Mouse (Mus musculus) lung, embryonic 16.5 days (tissue): ENCODE results near the gene Ttyh3. TPM values are rescaled to one million over a fixed set of nuclear protein-coding genes. Genes with fewer than 3 reads are reported as not detected.

Experiments used
- ATAC-seq: fragments of 200-750 bp; cut with Nextera tagmentation; 2 replicates; pipeline ENCODE4 v1.8.0; 2017; ENCODE audit warnings: low read depth, mild to moderate bottlenecking, moderate library complexity
- H3K27ac ChIP-seq: fragments of 300-500 bp; sonication (generic); 2 replicates; pipeline ENCODE4 v1.5.1; 2014; ENCODE audit warnings: mild to moderate bottlenecking, control low read depth, low read length
- H3K27me3 ChIP-seq: fragments of 300-500 bp; sonication (generic); 2 replicates; pipeline ENCODE4 v1.6.1; 2014; ENCODE audit warnings: low read depth, low read length, mixed read lengths; ENCODE audit not compliant: control insufficient read depth, insufficient read depth
- H3K36me3 ChIP-seq: fragments of 300-500 bp; sonication (generic); 2 replicates; pipeline ENCODE4 v1.6.1; 2014; ENCODE audit warnings: low read length; ENCODE audit not compliant: control insufficient read depth, insufficient read depth
- H3K4me1 ChIP-seq: fragments of 300-500 bp; sonication (generic); replicated peaks from 2 replicates; pipeline ENCODE4 v1.6.1; 2014; ENCODE audit warnings: low read length, mixed read lengths; ENCODE audit not compliant: control insufficient read depth, insufficient read depth
- H3K4me2 ChIP-seq: fragments of 300-500 bp; sonication (generic); 2 replicates; pipeline ENCODE4 v1.6.1; 2014; ENCODE audit warnings: low read depth, low read length, control low read depth
- H3K4me3 ChIP-seq: fragments of 300-500 bp; sonication (generic); 2 replicates; pipeline ENCODE4 v1.5.1; 2014; ENCODE audit warnings: mild to moderate bottlenecking, low read length, control low read depth
- H3K9ac ChIP-seq: fragments of 300-500 bp; sonication (generic); 2 replicates; pipeline ENCODE4 v1.6.1; 2014; ENCODE audit warnings: low read length, control low read depth
- H3K9me3 ChIP-seq: fragments of 300-500 bp; sonication (generic); 2 replicates; pipeline ENCODE4 v1.6.1; 2016; ENCODE audit warnings: low read length; ENCODE audit not compliant: control insufficient read depth
- WGBS: fragments of 180-500 bp; shearing (Covaris S2); extraction: QIAGEN DNeasy Blood & Tissue Kit; methylation state at CpG from one replicate; pipeline ENCODE4 v1.1.7; 2014; 5-methylcytosine and 5-hydroxymethylcytosine counted together
- polyA plus RNA-seq: library from polyadenylated mRNA; unstranded; fragments of >200 nt; fragmentation: Nextera tagmentation; extraction: Ambion mirVana; gene quantifications from 2 replicates; pipeline ENCODE4 v1.2.1, GENCODE M21; 2015

The Ttyh3 gene
- polyA plus RNA-seq, 1 experiment from 2014 or later, result 29.4 TPM

- no peaks in the 10 kb centered on the region for H3K36me3 ChIP-seq
- H3K27ac ChIP-seq, result no peak overlapping the region
- no peak overlapping the region for H3K9ac ChIP-seq
- peaks cover 11% of the 10 kb centered on the region for H3K4me1 ChIP-seq
- H3K4me3 ChIP-seq, result no peak overlapping the region
- no peak overlapping the region for H3K4me2 ChIP-seq
- H3K27me3 ChIP-seq, result peaks cover 17% of the 10 kb centered on the region
- H3K9me3 ChIP-seq, result no peaks in the 10 kb centered on the region
- WGBS, result 64% methylated on average over 12 of the region's 12 CpGs
- ATAC-seq, result no peak
These were observed 47.1 kb downstream of the Ttyh3 start for GRCm38 (mm10) chr5:140601712-140602111.

GRCm38 (mm10) chr5:140599939-140600338 is 48.9 kb downstream of the Ttyh3 start:
- Histone ChIP-seq H3K9me3 (no peaks in the 10 kb centered on the region), H3K4me1 (peaks cover 10% of the 10 kb centered on the region), H3K9ac (no peak overlapping the region), H3K4me2 (no peak overlapping the region), H3K36me3 (no peaks in the 10 kb centered on the region), H3K27ac (no peak overlapping the region), H3K4me3 (no peak overlapping the region), H3K27me3 (no peaks in the 10 kb centered on the region; the same call in 1 of the 2 replicates)
- no peak for ATAC-seq
- WGBS, result 61% methylated on average over 5 of the region's 5 CpGs

- no peaks in the 10 kb centered on the region for H3K36me3 ChIP-seq
- H3K9me3 ChIP-seq, result no peaks in the 10 kb centered on the region
- no peaks in the 10 kb centered on the region; the same call in 1 of the 2 replicates for H3K27me3 ChIP-seq
- no peak overlapping the region for H3K4me2 ChIP-seq
- no peak overlapping the region for H3K9ac ChIP-seq
- H3K4me3 ChIP-seq, result no peak overlapping the region
- ATAC-seq, result no peak
- WGBS, result 75% methylated on average over 4 of the region's 4 CpGs
- H3K27ac ChIP-seq, result no peak overlapping the region
- H3K4me1 ChIP-seq, result peaks cover 10% of the 10 kb centered on the region
These were observed 51.0 kb downstream of the Ttyh3 start for GRCm38 (mm10) chr5:140597787-140598186.

- Histone ChIP-seq H3K4me3 (no peak overlapping the region), H3K9me3 (no peaks in the 10 kb centered on the region), H3K36me3 (no peaks in the 10 kb centered on the region), H3K4me1 (peaks cover 10% of the 10 kb centered on the region), H3K9ac (no peak overlapping the region), H3K27me3 (no peaks in the 10 kb centered on the region; the same call in 1 of the 2 replicates), H3K4me2 (no peak overlapping the region), H3K27ac (peak overlapping the region; percentile 64)
- 27% methylated on average over 18 of the region's 18 CpGs for WGBS
- ATAC-seq, result peak; percentile 73
These were observed 51.8 kb downstream of the Ttyh3 start for GRCm38 (mm10) chr5:140596927-140597588.

- Histone ChIP-seq H3K9ac (no peak overlapping the region), H3K36me3 (no peaks in the 10 kb centered on the region), H3K27ac (peak overlapping the region; percentile 62), H3K4me3 (no peak overlapping the region), H3K27me3 (no peaks in the 10 kb centered on the region), H3K9me3 (no peaks in the 10 kb centered on the region), H3K4me2 (no peak overlapping the region), H3K4me1 (peaks cover 10% of the 10 kb centered on the region)
- WGBS, result 38% methylated on average over 3 of the region's 3 CpGs
- peak; percentile 16; the same call in 1 of the 2 replicates for ATAC-seq
These were observed 52.4 kb downstream of the Ttyh3 start for GRCm38 (mm10) chr5:140596426-140596825.

- H3K9ac ChIP-seq, result no peak overlapping the region
- no peaks in the 10 kb centered on the region for H3K27me3 ChIP-seq
- H3K4me3 ChIP-seq, result no peak overlapping the region
- no peak overlapping the region for H3K27ac ChIP-seq
- WGBS, result 67% methylated on average over 5 of the region's 5 CpGs
- H3K36me3 ChIP-seq, result no peaks in the 10 kb centered on the region
- H3K4me1 ChIP-seq, result peaks cover 10% of the 10 kb centered on the region
- H3K4me2 ChIP-seq, result no peak overlapping the region
- no peaks in the 10 kb centered on the region for H3K9me3 ChIP-seq
- no peak for ATAC-seq
These were observed 54.0 kb downstream of the Ttyh3 start for GRCm38 (mm10) chr5:140594846-140595245.

GRCm38 (mm10) chr5:140589082-140589774 is 59.6 kb downstream of the Ttyh3 start:
- H3K4me3 ChIP-seq, result no peak overlapping the region
- no peaks in the 10 kb centered on the region for H3K9me3 ChIP-seq
- ATAC-seq, result no peak

GRCm38 (mm10) chr5:140583732-140584368 is 65.0 kb downstream of the Ttyh3 start:
- H3K4me2 ChIP-seq, result no peak overlapping the region
- 39% methylated on average over 6 of the region's 6 CpGs for WGBS
- H3K9ac ChIP-seq, result no peak overlapping the region
- no peak overlapping the region for H3K27ac ChIP-seq
- no peaks in the 10 kb centered on the region for H3K9me3 ChIP-seq
- no peaks in the 10 kb centered on the region for H3K27me3 ChIP-seq
- H3K4me3 ChIP-seq, result no peak overlapping the region
- no peaks in the 10 kb centered on the region for H3K36me3 ChIP-seq
- no peak for ATAC-seq
- H3K4me1 ChIP-seq, result peaks cover 3% of the 10 kb centered on the region; the same call in 1 of the 2 replicates

More at GRCm38 (mm10) chr5:140589082-140589774, 59.6 kb downstream of the Ttyh3 start:
- H3K4me1 ChIP-seq, result no peaks in the 10 kb centered on the region
- WGBS, result 80% methylated on average over 16 of the region's 16 CpGs
- no peak overlapping the region for H3K9ac ChIP-seq
- no peak overlapping the region for H3K27ac ChIP-seq
- H3K27me3 ChIP-seq, result no peaks in the 10 kb centered on the region
- H3K4me2 ChIP-seq, result no peak overlapping the region
- H3K36me3 ChIP-seq, result no peaks in the 10 kb centered on the region
